Mouse (Mus musculus) adrenal gland, postnatal 14 days (tissue): ENCODE data around the gene Rbms3. TPM values are rescaled to one million over a fixed set of nuclear protein-coding genes. Genes with fewer than 3 reads are reported as not detected.

Source experiments
- DNase-seq: peaks from one replicate; pipeline ENCODE4 v3.0.0; 2021; ENCODE audit warnings: mixed read lengths
- long read RNA-seq, 2 experiments: library from polyadenylated mRNA; stranded (forward); transcript quantifications; one replicate each; pipeline ENCODE4 v2.0.0; 2021
- total RNA-seq: library from RNA; stranded (reverse); gene quantifications from 2 replicates; pipeline ENCODE4 v1.2.3, GENCODE M21; 2021

Gene Rbms3
- 27.8 and 35.0 TPM in 2 replicates for total RNA-seq
- long read RNA-seq, experiment 1, full-length matches to known transcripts: 1 of 7 reads
- long read RNA-seq, experiment 1, partial matches to known transcripts: 2 of 7 reads
- long read RNA-seq, experiment 1, other reads (novel, unspliced or antisense): 4 of 7 reads
- long read RNA-seq, experiment 2, partial matches to known transcripts: 1 of 2 reads
- long read RNA-seq, experiment 2, other reads (novel, unspliced or antisense): 1 of 2 reads

DNA sequence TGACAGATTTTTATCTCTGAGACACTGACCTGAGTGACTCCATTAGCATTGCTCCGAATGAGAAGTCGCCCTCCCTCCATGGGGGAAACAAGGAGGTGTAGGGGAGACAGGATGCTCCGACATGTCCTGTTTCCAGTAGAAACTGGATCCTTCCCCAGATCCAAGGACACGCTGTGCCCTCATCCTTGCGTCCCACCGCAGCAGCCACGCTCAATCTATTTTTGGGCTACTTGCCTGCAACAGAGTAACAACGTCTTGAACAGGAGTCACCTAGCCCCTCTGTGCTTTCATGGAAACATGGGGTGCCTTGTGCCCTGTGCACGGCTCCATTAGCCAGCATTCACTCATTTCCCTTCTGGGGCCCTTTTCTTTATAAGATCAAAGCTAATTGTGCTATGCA lies at the start of gene Rbms3:
Rbms3 (minus strand) TSS at position 143 of the 400 bp plus-strand sequence.
- no peak for DNase-seq

- no peak for DNase-seq
Measured at GRCm38 (mm10) chr9:117673311-117673710, 43.6 kb upstream of the Rbms3 start.

GRCm38 (mm10) chr9:117654626-117655025 lies 24.9 kb upstream of the Rbms3 start:
- DNase-seq: no peak

GRCm38 (mm10) chr9:117653641-117654040 lies 23.9 kb upstream of the Rbms3 start:
- DNase-seq: no peak

DNA sequence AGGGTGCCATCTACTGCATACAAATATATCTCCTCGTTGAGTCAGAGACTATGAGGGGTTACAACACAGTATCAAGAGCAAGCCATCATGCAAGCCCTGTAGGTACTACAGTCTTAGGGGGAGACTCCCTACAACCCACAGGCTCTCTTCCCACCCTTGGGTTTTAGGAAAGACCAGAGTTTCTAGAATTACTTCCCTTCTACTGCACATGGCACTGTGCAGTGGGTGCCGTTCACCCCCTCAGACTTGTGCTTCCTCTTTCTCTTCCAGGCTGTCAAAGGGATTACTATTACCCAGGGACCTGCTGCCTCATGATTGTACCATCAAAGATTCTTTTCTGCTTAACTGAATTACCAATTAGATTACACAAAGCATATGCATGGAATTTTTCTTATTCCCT lies 16.4 kb upstream of the Rbms3 start:
- DNase-seq: no peak

DNA sequence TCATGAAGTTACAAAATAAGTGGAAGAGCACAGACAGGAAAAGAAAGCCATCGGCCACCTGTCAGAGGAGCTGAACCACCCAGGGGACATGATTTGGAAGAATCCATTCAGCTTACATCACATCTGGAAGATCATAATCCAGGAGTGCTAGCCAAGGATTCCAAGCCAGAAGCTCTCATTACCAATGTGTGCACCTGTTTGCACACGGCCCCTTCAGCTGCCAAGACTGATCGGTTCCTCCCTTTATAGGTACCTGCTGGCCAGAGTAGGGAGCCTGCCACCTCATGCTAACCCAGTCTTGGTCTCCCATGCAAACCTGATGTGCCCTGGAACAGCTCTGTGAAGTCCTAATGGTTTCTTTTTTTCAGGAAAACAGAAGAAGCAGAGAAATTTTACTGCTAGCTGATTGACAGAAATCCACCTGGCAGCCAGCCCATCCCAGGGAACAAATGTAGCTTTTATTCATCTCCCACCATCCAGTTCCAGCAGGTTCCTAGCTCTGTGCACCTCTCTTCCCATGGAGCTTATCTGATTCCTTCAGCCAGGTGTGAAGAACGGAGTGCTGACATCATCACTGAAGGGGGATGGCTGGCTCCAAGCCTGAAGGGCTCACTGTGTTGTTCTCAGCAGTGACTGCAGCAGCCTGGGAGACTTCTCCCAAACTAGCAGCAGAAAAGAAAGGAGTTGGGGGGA lies 11.5 kb upstream of the Rbms3 start:
- no peak for DNase-seq

DNA sequence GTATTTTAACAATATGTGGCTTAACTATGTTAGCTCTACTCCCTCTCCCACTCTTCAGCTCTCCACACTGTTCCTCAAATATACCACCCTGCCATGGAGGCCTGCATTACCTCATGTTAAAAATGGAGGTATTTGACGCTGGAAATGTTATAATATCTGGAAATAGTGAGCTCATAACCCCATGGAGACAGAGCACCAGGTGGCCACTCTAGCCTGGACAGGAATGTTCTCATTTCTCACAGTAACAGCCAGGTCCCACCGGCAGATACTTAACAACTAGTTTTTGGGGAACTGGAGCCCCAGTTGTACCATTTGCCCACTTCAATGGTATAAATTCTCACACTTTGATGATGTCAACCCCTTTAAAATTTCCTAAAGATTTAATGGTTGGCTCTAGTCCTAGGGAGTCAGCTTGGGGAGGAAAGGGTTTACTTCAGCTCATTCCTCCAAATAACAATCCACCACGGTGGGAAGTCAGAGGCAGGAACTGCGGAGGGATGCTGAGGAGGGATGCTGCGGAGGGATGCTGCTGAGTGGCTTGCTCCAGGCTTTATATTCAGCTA lies 9.0 kb upstream of the Rbms3 start:
- no peak for DNase-seq

- no peak for DNase-seq
Measured at GRCm38 (mm10) chr9:117636492-117636891, 6.8 kb upstream of the Rbms3 start.

GRCm38 (mm10) chr9:117627173-117627572 lies 2.5 kb downstream of the Rbms3 start:
- no peak for DNase-seq

- no peak for DNase-seq
Measured at GRCm38 (mm10) chr9:117600781-117601180, 28.9 kb downstream of the Rbms3 start.

DNA sequence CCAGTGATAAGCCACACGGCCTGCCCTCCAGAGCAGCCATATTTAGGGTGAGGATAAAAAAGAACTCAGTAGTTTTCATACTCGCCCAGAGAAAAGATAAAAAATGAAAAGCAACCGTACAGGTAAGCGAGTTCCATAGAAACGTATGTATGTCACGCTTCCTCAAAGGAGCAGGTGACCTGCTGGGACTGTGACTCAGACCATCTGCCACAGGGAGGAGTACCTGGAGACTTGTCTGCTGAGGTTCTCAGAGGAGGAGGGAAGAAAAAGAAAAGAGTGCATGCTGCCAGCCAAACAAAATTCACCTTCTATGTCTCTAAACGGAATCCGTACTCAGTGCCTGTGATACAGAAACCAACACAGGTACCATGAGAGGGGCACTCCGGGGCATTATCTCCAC lies 30.4 kb downstream of the Rbms3 start:
- DNase-seq: no peak

- no peak for DNase-seq
Measured at GRCm38 (mm10) chr9:117596162-117596561, 33.6 kb downstream of the Rbms3 start.

DNA sequence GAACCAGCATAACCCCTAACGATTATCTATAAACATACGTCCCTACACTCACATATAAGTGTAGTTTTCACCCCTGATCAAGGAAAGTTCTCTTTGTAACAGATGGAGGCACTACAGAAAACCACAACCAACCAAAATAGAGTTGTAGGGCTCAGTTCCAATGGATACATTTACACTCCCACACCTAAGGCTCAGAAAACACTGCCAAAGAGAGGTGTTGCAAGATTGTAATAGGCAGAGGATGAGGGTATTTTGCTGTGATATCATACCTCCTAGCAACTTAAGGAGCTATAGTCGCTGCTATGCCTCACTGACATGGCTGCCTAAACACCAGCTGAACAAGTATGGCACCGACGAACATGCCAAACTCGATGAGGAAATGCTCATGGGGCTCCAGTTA lies 44.4 kb downstream of the Rbms3 start:
- DNase-seq: no peak

DNA sequence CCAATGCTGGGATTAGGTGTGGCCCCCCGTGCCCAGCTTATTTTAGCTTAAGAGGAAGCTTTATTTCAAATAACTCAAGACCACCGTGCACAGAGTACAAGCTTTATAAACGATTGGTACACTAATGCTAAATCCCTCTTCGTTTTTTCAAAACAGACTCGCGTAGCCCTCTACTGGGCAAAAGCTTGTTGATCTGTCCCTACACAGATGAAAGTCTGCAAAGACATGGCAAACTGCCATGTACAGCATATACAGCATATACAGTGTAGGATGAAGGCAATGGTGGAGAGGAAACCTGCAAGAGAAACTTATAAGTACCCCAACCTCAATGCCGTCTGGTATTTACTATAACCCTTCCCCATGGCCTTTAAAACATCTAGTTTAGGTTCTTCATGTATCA lies 46.1 kb downstream of the Rbms3 start:
- DNase-seq: no peak

GRCm38 (mm10) chr9:117582591-117582990 lies 47.1 kb downstream of the Rbms3 start:
- DNase-seq: no peak

DNA sequence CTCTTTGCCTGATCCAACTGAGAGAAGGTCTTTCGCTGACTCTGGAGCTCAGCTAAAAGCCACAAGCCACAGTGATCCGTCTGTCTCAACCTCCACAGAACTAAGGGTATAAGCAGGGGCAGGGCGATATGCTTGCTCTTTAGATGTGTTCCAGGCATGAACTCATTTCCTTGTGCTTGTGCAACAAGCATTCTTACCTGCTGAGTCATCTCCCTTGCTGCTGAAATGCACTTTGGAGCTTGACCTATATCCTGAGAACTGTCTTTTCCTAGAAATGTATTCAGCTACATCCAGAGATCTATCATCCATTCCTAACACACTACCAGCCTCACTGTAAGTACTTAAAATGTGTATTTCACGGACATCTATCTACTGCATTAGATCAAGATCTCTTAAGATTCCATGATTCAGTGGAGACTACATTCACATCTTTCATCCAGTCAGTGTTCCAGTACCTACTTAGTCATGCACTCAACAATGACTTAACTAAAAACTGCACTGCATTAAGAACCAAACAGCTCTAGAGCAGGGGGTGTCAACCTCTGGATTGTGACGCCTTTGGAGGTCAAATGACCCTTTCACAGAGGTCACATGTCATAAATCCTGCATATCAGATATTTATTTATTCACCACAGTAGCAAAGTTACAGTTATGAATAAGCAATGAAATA lies 58.4 kb downstream of the Rbms3 start:
- DNase-seq: peak; percentile 6

GRCm38 (mm10) chr9:117570240-117570821 lies 59.4 kb downstream of the Rbms3 start:
- DNase-seq: no peak

DNA sequence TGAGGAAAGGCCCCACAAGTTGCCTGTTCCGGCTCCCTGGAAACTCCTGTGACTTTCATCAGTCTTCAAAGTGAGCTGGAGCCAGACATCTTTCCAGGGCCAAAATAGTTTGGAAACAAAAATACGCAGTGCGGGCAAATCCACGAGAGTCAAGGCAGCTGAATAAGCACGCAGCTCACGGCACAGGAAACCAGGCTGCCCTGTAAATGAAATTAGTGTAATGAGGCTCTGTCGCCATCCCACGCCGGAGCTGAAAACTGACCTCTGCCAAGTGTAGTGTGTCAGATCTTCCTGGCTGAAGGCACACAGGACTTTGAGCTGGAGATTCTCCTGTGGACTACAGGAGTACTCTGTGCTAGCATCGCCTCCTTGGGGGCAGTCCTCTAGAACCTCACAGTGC lies 63.4 kb downstream of the Rbms3 start:
- peak; percentile 4 for DNase-seq

DNA sequence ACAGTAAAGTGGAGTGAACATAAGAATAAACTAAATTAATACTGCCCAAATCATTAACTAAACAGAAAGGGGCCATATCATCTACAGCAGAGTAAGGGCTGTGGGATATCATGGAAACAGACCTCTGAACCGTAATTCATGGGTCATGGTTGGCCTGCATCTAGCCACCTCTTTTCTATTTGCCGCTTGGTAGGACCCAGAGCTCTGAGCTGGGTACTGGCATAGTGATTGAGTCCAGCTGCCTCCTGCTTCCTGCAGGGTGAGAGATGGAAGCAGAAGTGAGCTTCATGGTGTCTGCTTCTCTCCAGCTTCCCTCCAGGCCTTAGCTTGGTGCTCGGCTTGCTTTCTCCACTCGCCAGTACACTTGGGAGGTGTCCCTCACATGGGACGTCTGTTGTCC lies 71.2 kb downstream of the Rbms3 start:
- no peak for DNase-seq

DNA sequence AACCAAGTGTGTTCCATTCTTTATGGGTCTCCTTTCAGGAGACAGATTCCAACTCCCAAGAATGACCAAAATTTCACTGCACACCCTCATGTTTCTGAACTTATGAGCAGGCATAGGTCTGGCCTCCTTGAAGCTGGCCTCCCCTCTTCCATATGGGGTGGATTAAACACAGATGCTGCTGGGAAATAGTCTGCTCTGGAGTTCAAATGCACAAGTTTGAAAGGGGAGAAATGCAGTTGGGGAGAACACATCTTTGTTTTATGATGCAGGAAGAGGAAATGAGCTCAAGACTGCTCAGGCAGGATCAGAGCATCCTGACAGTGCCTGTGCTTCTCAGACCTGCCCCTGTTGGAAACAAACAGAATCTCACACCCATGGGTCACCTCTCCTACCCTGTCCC lies 75.4 kb downstream of the Rbms3 start:
- no peak for DNase-seq

DNA sequence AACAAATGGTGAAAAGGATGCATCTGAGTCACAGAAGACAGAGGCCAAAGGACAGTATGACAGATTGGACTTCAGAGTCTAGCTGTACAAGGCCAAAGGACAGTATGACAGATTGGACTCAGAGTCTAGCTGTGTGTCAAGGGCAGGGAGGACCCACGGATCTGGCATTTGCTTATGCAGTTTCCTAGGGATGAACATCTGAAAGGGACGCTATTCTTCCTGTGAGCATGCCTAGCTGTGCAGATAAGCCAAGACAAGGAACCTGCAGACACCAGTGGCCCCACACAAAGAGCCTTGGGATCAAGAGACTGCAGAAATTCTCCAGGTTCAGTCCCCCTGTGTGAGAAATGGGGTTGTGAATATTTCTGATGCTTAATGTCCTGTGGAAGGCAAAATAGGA lies 100.4 kb downstream of the Rbms3 start:
- DNase-seq: peak; percentile 41

DNA sequence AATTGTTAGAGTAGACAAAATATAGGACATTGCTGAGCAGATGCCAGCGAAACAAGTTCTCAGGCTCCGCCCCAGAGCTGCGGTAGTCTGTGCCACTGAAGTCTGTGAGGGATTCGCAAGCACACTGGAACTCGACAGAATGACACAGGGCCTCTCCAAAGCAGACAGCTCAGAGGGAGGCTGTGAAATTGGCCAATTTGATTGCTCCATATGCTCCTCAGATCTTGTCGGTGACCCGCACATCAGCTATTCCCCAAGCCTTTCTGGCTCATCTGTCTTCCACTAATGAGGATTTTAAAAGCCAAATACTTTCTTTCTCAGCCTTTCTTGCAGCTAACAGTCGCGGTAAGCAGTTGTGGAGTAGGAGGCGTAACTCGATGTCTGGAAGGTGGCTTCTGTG lies 120.8 kb downstream of the Rbms3 start:
- no peak for DNase-seq

DNA sequence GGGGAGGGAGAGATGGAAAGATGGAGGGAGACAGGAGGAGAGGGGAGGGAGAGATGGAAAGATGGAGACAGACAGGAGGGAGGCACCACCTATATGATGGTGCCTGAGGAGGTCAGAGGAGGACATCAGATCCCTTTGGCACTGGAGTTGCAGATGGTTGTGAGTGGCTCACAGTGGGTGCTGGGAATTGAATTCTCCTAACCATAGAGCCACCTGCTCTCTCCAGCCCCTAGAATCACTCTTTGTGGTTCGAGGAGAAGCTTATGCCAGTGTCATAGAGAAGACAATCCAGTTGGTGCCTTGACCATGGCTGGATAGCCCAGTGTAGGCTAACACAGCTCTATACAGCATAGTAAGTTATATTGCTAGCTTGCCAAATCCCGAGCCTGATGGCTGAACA lies 137.8 kb downstream of the Rbms3 start:
- DNase-seq: no peak
